Comparison of ENCODE assay signal across 21 mouse cellular contexts in the genomic region with DNA sequence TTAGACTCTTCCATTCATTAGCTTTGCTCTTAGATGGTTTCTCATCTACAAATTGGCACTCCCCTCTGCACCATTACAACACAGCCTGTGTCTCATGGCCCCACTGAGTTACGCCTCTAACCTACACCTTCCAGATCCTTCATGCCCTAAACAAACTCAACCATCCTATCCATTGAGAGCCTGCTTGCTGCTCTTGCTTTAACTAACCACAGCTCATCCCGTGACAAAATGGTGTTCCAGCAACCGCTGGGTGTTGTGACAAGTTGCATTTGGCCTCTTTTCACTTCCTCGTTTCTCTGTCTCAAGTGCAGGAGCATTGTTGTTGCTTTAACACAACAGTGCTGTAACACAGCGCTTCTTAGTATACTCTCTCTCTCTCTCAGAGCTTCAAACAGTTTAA. TPM values are rescaled to one million over a fixed set of nuclear protein-coding genes. Genes with fewer than 3 reads are reported as not detected.
DNase-seq lines count a peak whose midpoint lies in the region; TF ChIP-seq lines count a peak whose summit lies in the region.
"Had no signal": no experiment of that assay in that cellular context is flagged by ENCODE, and none has a peak within 500 bp of the region (broad histone marks: within the 10 kb centered on the region; RNA-seq: fewer than 3 reads in every experiment).

No protein-coding gene starts in this region.

- no peak overlapping the region for H3K9ac ChIP-seq in MEL (ENCODE audit: control insufficient read depth, low read depth, low read length, poor library complexity, severe bottlenecking)
- H3K9ac ChIP-seq: forebrain, embryonic 13.5 days; lung, embryonic 14.5 days; neural tube, embryonic 12.5 days had no signal

- H3K79me2 ChIP-seq in MEL (ENCODE audit: control insufficient read depth, insufficient read depth, low read length, poor library complexity), result no peaks in the 10 kb centered on the region

- TF ChIP-seq EP300 in MEL (IDR thresholded peaks at IDR 0.05; ENCODE audit: low read depth in 1 of 2, low read length in 2 of 2), result no peak

- no peak for TF ChIP-seq CTCF in MEL (IDR thresholded peaks at IDR 0.05 in 2 of 3, conservative IDR thresholded peaks at IDR 0.05 in 1 of 3; ENCODE audit: control insufficient read depth in 1 of 3, insufficient read depth in 1 of 3, low read depth in 2 of 3, low read length in 3 of 3, poor library complexity in 1 of 3, severe bottlenecking in 1 of 3)

- peak; percentile 31 to 38 for DNase-seq in lung, adult 18-20 months
- no peak for DNase-seq in lung, postnatal 14 days
- DNase-seq in MEL (ENCODE audit: low read depth, low spot score), result peak; percentile 29
- DNase-seq in lung, postnatal 4 days, result peak; percentile 21 to 22
- DNase-seq in splenic B cell, adult 2 months (ENCODE audit: low read depth, low spot score), result peak; percentile 64
- DNase-seq in adrenal gland, adult (ENCODE audit: inconsistent age in 2 of 2, low spot score in 1 of 2), result no peak
- DNase-seq in left cerebral cortex, adult 11 months (ENCODE audit: low spot score), result no peak
- DNase-seq: adrenal gland, postnatal 25 days; cerebellum, adult 18-20 months; gastrocnemius, postnatal 25 days; kidney, adult 2 months; kidney, postnatal 10 days; layer of hippocampus, postnatal 36 days; lung, embryonic 14.5 days; right cerebral cortex, adult 18-20 months; spleen, adult 18-20 months had no signal

- H3K9me3 ChIP-seq in MEL (replicated peaks; ENCODE audit: insufficient read depth, low read length), result no peaks in the 10 kb centered on the region
- H3K9me3 ChIP-seq: forebrain, embryonic 13.5 days; hindbrain, embryonic 10.5 days; midbrain, embryonic 10.5 days; neural tube, embryonic 12.5 days had no signal

- H3K36me3 ChIP-seq in MEL (ENCODE audit: control insufficient read depth in 1 of 2, insufficient read depth in 2 of 2, low read length in 2 of 2), result no peaks in the 10 kb centered on the region
- H3K36me3 ChIP-seq in splenic B cell, adult 2 months (ENCODE audit: control insufficient read depth, insufficient read depth, low read length, poor library complexity, severe bottlenecking), result peaks cover 19% of the 10 kb centered on the region
- H3K36me3 ChIP-seq: hindbrain, embryonic 10.5 days; midbrain, embryonic 10.5 days; neural tube, embryonic 12.5 days had no signal

- no peak for TF ChIP-seq POLR2A in MEL (IDR thresholded peaks at IDR 0.05; ENCODE audit: control insufficient read depth in 1 of 2, insufficient read depth in 1 of 2, low read depth in 1 of 2, low read length in 2 of 2, poor library complexity in 1 of 2)

- no peak overlapping the region for H3K4me3 ChIP-seq in MEL (ENCODE audit: control insufficient read depth in 1 of 2, insufficient read depth in 1 of 2, low read depth in 2 of 2, low read length in 2 of 2)
- H3K4me3 ChIP-seq: forebrain, embryonic 13.5 days; hindbrain, embryonic 10.5 days; layer of hippocampus, adult 2 months; midbrain, embryonic 10.5 days; neural tube, embryonic 12.5 days had no signal

- no peaks in the 10 kb centered on the region for H3K27me3 ChIP-seq in MEL (ENCODE audit: control insufficient read depth in 1 of 2, insufficient read depth in 2 of 2, low read length in 2 of 2)
- no peaks in the 10 kb centered on the region for H3K27me3 ChIP-seq in splenic B cell, adult 2 months (ENCODE audit: control insufficient read depth, insufficient read depth, low read length, poor library complexity, severe bottlenecking)
- H3K27me3 ChIP-seq: forebrain, embryonic 13.5 days; neural tube, embryonic 12.5 days had no signal

- TF ChIP-seq RAD21 in MEL (IDR thresholded peaks at IDR 0.05; ENCODE audit: low read depth, low read length), result no peak

- no peaks in the 10 kb centered on the region; a peak in 1 of 4 replicates for H3K4me1 ChIP-seq in MEL (ENCODE audit: control insufficient read depth in 1 of 2, insufficient read depth in 2 of 2, low read length in 2 of 2)
- H3K4me1 ChIP-seq: forebrain, embryonic 13.5 days; hindbrain, embryonic 10.5 days; midbrain, embryonic 10.5 days; neural tube, embryonic 12.5 days had no signal

- no peak overlapping the region for H3K27ac ChIP-seq in MEL (ENCODE audit: control insufficient read depth, low read depth, low read length)
- H3K27ac ChIP-seq: forebrain, embryonic 13.5 days; hindbrain, embryonic 10.5 days; layer of hippocampus, adult 2 months; midbrain, embryonic 10.5 days; neural tube, embryonic 12.5 days had no signal

TF ChIP-seq in MEL, 35 proteins besides CTCF, POLR2A, EP300 and RAD21:
- no peak for TF ChIP-seq GABPA (IDR thresholded peaks at IDR 0.05; ENCODE audit: low read depth, low read length)
- TF ChIP-seq GATA1 (IDR thresholded peaks at IDR 0.05; ENCODE audit: low read depth, low read length), result no peak
- TF ChIP-seq ZC3H11A (IDR thresholded peaks at IDR 0.05; ENCODE audit: low read depth, low read length), result no peak
- no peak for TF ChIP-seq BHLHE40 (IDR thresholded peaks at IDR 0.05; ENCODE audit: borderline replicate concordance, low read depth, low read length)
- TF ChIP-seq TCF12 (IDR thresholded peaks at IDR 0.05; ENCODE audit: low read depth, low read length), result no peak
- TF ChIP-seq CHD1 (IDR thresholded peaks at IDR 0.05; ENCODE audit: low read depth, low read length), result no peak
- TF ChIP-seq POLR2AphosphoS2 (IDR thresholded peaks at IDR 0.05; ENCODE audit: low read length), result no peak
- TF ChIP-seq KAT2A (conservative IDR thresholded peaks at IDR 0.05; ENCODE audit: low read depth, low read length), result no peak
- TF ChIP-seq MAX (IDR thresholded peaks at IDR 0.05; ENCODE audit: low read length), result no peak
- no peak for TF ChIP-seq SMC3 (IDR thresholded peaks at IDR 0.05; ENCODE audit: low read depth, low read length)
- no peak for TF ChIP-seq ZNF384 (IDR thresholded peaks at IDR 0.05; ENCODE audit: low read depth, low read length)
TF ChIP-seq in MEL: peak in this region for 0.

RNA-seq across cellular contexts. Expression of gene Tma16, which starts 42.2 kb away (rescaled TPM):
- total RNA-seq in MEL (2012; rRNA removed), result 26.7 and 33.2 TPM in 2 replicates
- 10 to 100 TPM in 1 of 2 experiments, not detected in 1; 29.4 TPM for polyA plus RNA-seq in MEL (2012; ENCODE audit: insufficient read depth in 1 of 2, insufficient read length in 2 of 2, low read depth in 1 of 2, low replicate concordance in 2 of 2, missing spikeins in 1 of 2)

Comparison
In these comparisons a context has a peak if more than half of its experiments do, and no peak if none do; other contexts are left out.
1. DNase-seq: peak in lung, adult 18-20 months (2 of 2), MEL (single experiment), lung, postnatal 4 days (2 of 2) and splenic B cell, adult 2 months (single experiment); none in lung, postnatal 14 days (single experiment), adrenal gland, adult (0 of 2) and left cerebral cortex, adult 11 months (single experiment).